Mouse (Mus musculus) heart, adult 2 months (tissue): ENCODE results near the gene Ddx47. TPM values are rescaled to one million over a fixed set of nuclear protein-coding genes. Genes with fewer than 3 reads are reported as not detected.
A peak's percentile ranks its signal among the peaks of the same experiment; 100 is the strongest.

Experiments used
- DNase-seq, 2 experiments: peaks; one replicate each; pipeline ENCODE4 v3.0.0; 2021
- H3K27ac ChIP-seq: fragments of 200-600 bp; 2 replicates; pipeline ENCODE4 v1.8.1; 2022
- H3K27me3 ChIP-seq: fragments of 200-500 bp; 2 replicates; pipeline ENCODE4 v1.6.1; 2012; ENCODE audit warnings: mild to moderate bottlenecking, low read length, inconsistent platforms, mixed read lengths; ENCODE audit not compliant: control insufficient read depth, insufficient read depth
- H3K36me3 ChIP-seq: fragments of 200-500 bp; 2 replicates; pipeline ENCODE4 v1.6.1; 2012; ENCODE audit warnings: low read length, inconsistent platforms; ENCODE audit not compliant: control insufficient read depth, insufficient read depth
- H3K4me1 ChIP-seq: fragments of 200-500 bp; 2 replicates; pipeline ENCODE4 v1.6.1; 2011; ENCODE audit warnings: low read length; ENCODE audit not compliant: control insufficient read depth, insufficient read depth
- H3K4me3 ChIP-seq: fragments of 200-600 bp; 2 replicates; pipeline ENCODE4 v1.8.1; 2022
- H3K79me2 ChIP-seq: fragments of 200-500 bp; replicated peaks from 2 replicates; pipeline ENCODE4 v1.6.1; 2012; ENCODE audit warnings: mild to moderate bottlenecking, inconsistent platforms, low read length, moderate library complexity, mixed read lengths; ENCODE audit not compliant: control insufficient read depth, insufficient read depth
- H3K9ac ChIP-seq: fragments of 200-500 bp; 2 replicates; pipeline ENCODE4 v1.6.1; 2012; ENCODE audit warnings: low read depth, mild to moderate bottlenecking, control low read depth, inconsistent platforms, low read length, mixed read lengths
- CTCF ChIP-seq: fragments of 200-600 bp; IDR thresholded peaks from 2 replicates; pipeline ENCODE4 v1.8.1; 2022; ENCODE audit warnings: antibody characterized with exemption, mild to moderate bottlenecking, moderate library complexity
- EP300 ChIP-seq: fragments of 200-500 bp; IDR thresholded peaks from 2 replicates; pipeline ENCODE4 v1.6.1; 2011; ENCODE audit warnings: low read depth, low read length, control low read depth; ENCODE audit not compliant: insufficient read depth
- POLR2A ChIP-seq: fragments of 200-500 bp; IDR thresholded peaks from 2 replicates; pipeline ENCODE4 v1.6.1; 2011; ENCODE audit warnings: mild to moderate bottlenecking, low read depth, low read length, control low read depth; ENCODE audit not compliant: insufficient read depth
- WGBS: fragments of 180-500 bp; shearing (Covaris S2); methylation state at CpG from one replicate; pipeline ENCODE4 v1.1.7; 2018; 5-methylcytosine and 5-hydroxymethylcytosine counted together
- intact Hi-C: fragments of 180-260 bp; cut with DNase I; formaldehyde crosslinking; loops from one replicate; pipeline ENCODE4 v1.15.1; 2025
- polyA plus RNA-seq: library from polyadenylated mRNA; depleted of rRNA; stranded (reverse); fragments of >200 nt; gene quantifications from 2 replicates; pipeline ENCODE4 v1.2.3, GENCODE M21; 2012
- total RNA-seq, 2 experiments: library from RNA; stranded (reverse); gene quantifications; 2 replicates each; pipeline ENCODE4 v1.2.3; 2021

The Ddx47 gene
- total and polyA plus RNA-seq, 3 experiments, result 32.2 to 40.3 (median 38.1) TPM

- WGBS, result 60% methylated on average over 11 of the region's 11 CpGs
- no peaks in the 10 kb centered on the region for H3K27me3 ChIP-seq
- TF ChIP-seq POLR2A (no peak), EP300 (no peak), CTCF (no peak)
- no peak for DNase-seq
- H3K27ac ChIP-seq, result no peak overlapping the region
- no peaks in the 10 kb centered on the region; the same call in 1 of the 2 replicates for H3K79me2 ChIP-seq
- no peak overlapping the region for H3K4me3 ChIP-seq
- H3K9ac ChIP-seq, result no peak overlapping the region
- peaks cover under 1% of the 10 kb centered on the region; the same call in 1 of the 2 replicates for H3K4me1 ChIP-seq
- intact Hi-C loops, result loop anchor here (10.0 kb wide), 1 partner anchor 1808 kb away; the partner anchor contains the start of genes BC049715 and Wbp11
- H3K36me3 ChIP-seq, result peaks cover 1% of the 10 kb centered on the region
These were observed 5.8 kb downstream of the Ddx47 start for GRCm38 (mm10) chr6:135017211-135017610.

GRCm38 (mm10) chr6:135019564-135019963 lies 8.2 kb downstream of the Ddx47 start:
- no peak for DNase-seq
- TF ChIP-seq CTCF, result no peak
- TF ChIP-seq EP300, result no peak
- TF ChIP-seq POLR2A, result no peak
- Histone ChIP-seq H3K27me3 (no peaks in the 10 kb centered on the region), H3K79me2 (no peaks in the 10 kb centered on the region), H3K4me3 (no peak overlapping the region), H3K4me1 (no peaks in the 10 kb centered on the region), H3K27ac (no peak overlapping the region), H3K9ac (no peak overlapping the region), H3K36me3 (no peaks in the 10 kb centered on the region; the same call in 1 of the 2 replicates)
- intact Hi-C loops, result loop anchor here (10.0 kb wide), 1 partner anchor 1805 kb away; the partner anchor contains the start of genes BC049715 and Wbp11
- 70% methylated on average over 10 of the region's 10 CpGs for WGBS

GRCm38 (mm10) chr6:135021633-135022032 lies 10.2 kb downstream of the Ddx47 start:
- no peak for DNase-seq
- no peaks in the 10 kb centered on the region for H3K27me3 ChIP-seq
- no peaks in the 10 kb centered on the region for H3K79me2 ChIP-seq
- intact Hi-C loops, result no loop called here
- no peaks in the 10 kb centered on the region; the same call in 1 of the 2 replicates for H3K36me3 ChIP-seq
- TF ChIP-seq POLR2A (no peak), CTCF (no peak), EP300 (no peak)
- H3K27ac ChIP-seq, result no peak overlapping the region
- H3K9ac ChIP-seq, result no peak overlapping the region
- WGBS, result 80% methylated on average over 3 of the region's 3 CpGs
- H3K4me1 ChIP-seq, result peaks cover 2% of the 10 kb centered on the region; the same call in 1 of the 2 replicates
- no peak overlapping the region for H3K4me3 ChIP-seq

GRCm38 (mm10) chr6:135023379-135023778 lies 12.0 kb downstream of the Ddx47 start:
- H3K9ac ChIP-seq, result no peak overlapping the region
- H3K4me1 ChIP-seq, result peaks cover 2% of the 10 kb centered on the region; the same call in 1 of the 2 replicates
- H3K4me3 ChIP-seq, result no peak overlapping the region
- no peaks in the 10 kb centered on the region; the same call in 1 of the 2 replicates for H3K36me3 ChIP-seq
- intact Hi-C loops, result no loop called here
- TF ChIP-seq POLR2A (no peak), EP300 (no peak), CTCF (no peak)
- WGBS, result 93% methylated on average over 14 of the region's 14 CpGs
- no peaks in the 10 kb centered on the region for H3K27me3 ChIP-seq
- H3K79me2 ChIP-seq, result no peaks in the 10 kb centered on the region
- H3K27ac ChIP-seq, result no peak overlapping the region
- no peak for DNase-seq

- Histone ChIP-seq H3K9ac (no peak overlapping the region), H3K4me3 (no peak overlapping the region), H3K27ac (no peak overlapping the region), H3K27me3 (no peaks in the 10 kb centered on the region), H3K4me1 (peaks cover 2% of the 10 kb centered on the region; the same call in 1 of the 2 replicates), H3K79me2 (no peaks in the 10 kb centered on the region), H3K36me3 (no peaks in the 10 kb centered on the region; the same call in 1 of the 2 replicates)
- no peak for DNase-seq
- intact Hi-C loops, result loop anchor here (5.0 kb wide), 1 partner anchor 57 kb away; no protein-coding TSS in a partner anchor
- 87% methylated on average over 1 of the region's 1 CpGs for WGBS
- TF ChIP-seq POLR2A, result no peak
- no peak for TF ChIP-seq CTCF
- no peak for TF ChIP-seq EP300
These were observed 13.5 kb downstream of the Ddx47 start for GRCm38 (mm10) chr6:135024781-135025420.

- H3K36me3 ChIP-seq, result no peaks in the 10 kb centered on the region; the same call in 1 of the 2 replicates
- intact Hi-C loops, result loop anchor here (1.0 to 5.0 kb wide), 2 partner anchors 56 to 118 kb away; no protein-coding TSS in a partner anchor
- H3K4me1 ChIP-seq, result peaks cover 2% of the 10 kb centered on the region; the same call in 1 of the 2 replicates
- DNase-seq, result peak in 1 of 2 experiments; percentile 20
- TF ChIP-seq EP300 (no peak), CTCF (peak; percentile 80)
- no peak overlapping the region for H3K9ac ChIP-seq
- H3K79me2 ChIP-seq, result no peaks in the 10 kb centered on the region
- H3K27me3 ChIP-seq, result no peaks in the 10 kb centered on the region
- 4% methylated on average over 3 of the region's 3 CpGs for WGBS
- no peak overlapping the region for H3K4me3 ChIP-seq
- no peak overlapping the region for H3K27ac ChIP-seq
These were observed 14.8 kb downstream of the Ddx47 start for GRCm38 (mm10) chr6:135026232-135026631.
